Comparison of ENCODE assay signal across 13 mouse cellular contexts in genomic region chr10:44348474-44349415, GRCm38 (mm10).
"Had no signal": no experiment of that assay in that cellular context is flagged by ENCODE, and none has a peak within 500 bp of the region (broad histone marks: within the 10 kb centered on the region; RNA-seq: fewer than 3 reads in every experiment).

No protein-coding gene starts in this region.

- DNase-seq: kidney, adult 11 months; kidney, adult 9 months; kidney, postnatal 36 days; layer of hippocampus, adult 9-11 months; layer of hippocampus, postnatal 36 days; lung, postnatal 14 days; thymus, postnatal 4 days had no signal

- H3K27ac ChIP-seq: kidney, postnatal 0 days; limb, embryonic 15.5 days; liver, embryonic 12.5 days; lung, embryonic 15.5 days; stomach, postnatal 0 days had no signal

- H3K27me3 ChIP-seq: limb, embryonic 15.5 days; liver, embryonic 12.5 days; lung, embryonic 15.5 days had no signal

- ATAC-seq: liver, embryonic 12.5 days had no signal

- H3K9ac ChIP-seq: limb, embryonic 15.5 days; liver, embryonic 12.5 days; lung, embryonic 15.5 days had no signal

- H3K4me1 ChIP-seq: limb, embryonic 15.5 days had no signal

- H3K4me2 ChIP-seq: limb, embryonic 15.5 days; liver, embryonic 12.5 days; lung, embryonic 15.5 days had no signal

- H3K9me3 ChIP-seq: limb, embryonic 15.5 days; liver, embryonic 12.5 days; lung, embryonic 15.5 days had no signal

- H3K4me3 ChIP-seq: limb, embryonic 15.5 days; liver, embryonic 12.5 days; lung, embryonic 15.5 days; myocyte had no signal
